Mouse (Mus musculus) spleen, postnatal 14 days (tissue): ENCODE results near the gene Ror2.

ENCODE experiments used
- DNase-seq, 2 experiments: peaks; one replicate each; pipeline ENCODE4 v3.0.0; 2021 to 2022; ENCODE audit warnings: low spot score in 2 of 2

Ror2 gene

GRCm38 (mm10) chr13:53140298-53140697 lies 145.6 kb downstream of the Ror2 start:
- DNase-seq = no peak

GRCm38 (mm10) chr13:53130567-53130966 lies 155.4 kb downstream of the Ror2 start:
- DNase-seq = no peak

GRCm38 (mm10) chr13:53130032-53130431 lies 155.9 kb downstream of the Ror2 start:
- no peak for DNase-seq

- DNase-seq = no peak
These were observed 160.3 kb downstream of the Ror2 start for GRCm38 (mm10) chr13:53125627-53126026.

- no peak for DNase-seq
These were observed 163.8 kb downstream of the Ror2 start for GRCm38 (mm10) chr13:53122085-53122484.

GRCm38 (mm10) chr13:53120906-53121305 lies 165.0 kb downstream of the Ror2 start:
- DNase-seq = no peak

GRCm38 (mm10) chr13:53119586-53120426 lies 166.1 kb downstream of the Ror2 start:
- peak; percentile 33 to 53 for DNase-seq

- no peak for DNase-seq
These were observed 167.5 kb downstream of the Ror2 start for GRCm38 (mm10) chr13:53118398-53118797.

GRCm38 (mm10) chr13:53117921-53118320 lies 168.0 kb downstream of the Ror2 start:
- no peak for DNase-seq

GRCm38 (mm10) chr13:53110249-53110578 lies 175.7 kb downstream of the Ror2 start:
- DNase-seq = no peak

- DNase-seq = peak; percentile 57 to 72
These were observed 176.2 kb downstream of the Ror2 start for GRCm38 (mm10) chr13:53109560-53110248.

- DNase-seq = no peak
These were observed 179.2 kb downstream of the Ror2 start for GRCm38 (mm10) chr13:53106676-53107075.

- no peak for DNase-seq
These were observed 185.9 kb downstream of the Ror2 start for GRCm38 (mm10) chr13:53099771-53100682.

- DNase-seq = peak in 1 of 2 experiments; percentile 40
These were observed 189.3 kb downstream of the Ror2 start for GRCm38 (mm10) chr13:53096615-53097014.

- DNase-seq = no peak
These were observed 190.7 kb downstream of the Ror2 start for GRCm38 (mm10) chr13:53095222-53095621.

- no peak for DNase-seq
These were observed 191.3 kb downstream of the Ror2 start for GRCm38 (mm10) chr13:53094658-53095057.

- DNase-seq = no peak
These were observed 192.5 kb downstream of the Ror2 start for GRCm38 (mm10) chr13:53093407-53093806.

- no peak for DNase-seq
These were observed 199.2 kb downstream of the Ror2 start for GRCm38 (mm10) chr13:53086552-53087282.

GRCm38 (mm10) chr13:53081846-53082245 lies 204.1 kb downstream of the Ror2 start:
- no peak for DNase-seq

- no peak for DNase-seq
These were observed 208.1 kb downstream of the Ror2 start for GRCm38 (mm10) chr13:53077732-53078345.

GRCm38 (mm10) chr13:53075006-53075405 lies 210.9 kb downstream of the Ror2 start:
- DNase-seq = no peak
